Mouse (Mus musculus) thymus, adult 2 months (tissue): Measurements from ENCODE around the gene Ssna1.

Experiments used
- CTCF ChIP-seq: fragments of 200-500 bp; IDR thresholded peaks from 2 replicates; pipeline ENCODE4 v1.5.1; 2012; ENCODE audit warnings: mild to moderate bottlenecking, control low read depth, low read length, moderate library complexity, borderline replicate concordance; ENCODE audit not compliant: control insufficient read depth, poor library complexity, insufficient read depth; ENCODE audit errors: extremely low read depth
- POLR2A ChIP-seq: fragments of 200-500 bp; IDR thresholded peaks from 2 replicates; pipeline ENCODE4 v1.6.1; 2012; ENCODE audit warnings: mild to moderate bottlenecking, low read length, control low read depth, moderate library complexity; ENCODE audit not compliant: control insufficient read depth, poor library complexity, insufficient read depth; ENCODE audit errors: extremely low read depth

- no peak for TF ChIP-seq CTCF
- TF ChIP-seq POLR2A: no peak
These were observed 30.8 kb downstream of the Ssna1 start for GRCm38 (mm10) chr2:25241438-25241775.
